ENCODE assay signal across 13 mouse cellular contexts in genomic region chr7:112012621-112013177, GRCm38 (mm10). TPM values are rescaled to one million over a fixed set of nuclear protein-coding genes. Genes with fewer than 3 reads are reported as not detected.
DNase-seq lines count a peak whose midpoint lies in the region; ATAC-seq lines count a peak whose summit lies in the region.
"Had no signal": no experiment of that assay in that cellular context is flagged by ENCODE, and none has a peak within 500 bp of the region (broad histone marks: within the 10 kb centered on the region; RNA-seq: fewer than 3 reads in every experiment).

No protein-coding gene starts in this region.

- H3K27ac ChIP-seq in heart, embryonic 14.5 days (replicated peaks in 1 of 2; ENCODE audit: control insufficient read depth in 1 of 2, insufficient read depth in 1 of 2, low read depth in 2 of 2, low read length in 2 of 2): 0 out of 4 replicates have a peak overlapping the region, but pooled peaks of 1 of the 2 experiments have one; percentile 6
- no peak overlapping the region for H3K27ac ChIP-seq in heart, embryonic 11.5 days (ENCODE audit: low read depth, low read length)
- H3K27ac ChIP-seq: hindbrain, embryonic 15.5 days; midbrain, embryonic 13.5 days had no signal

- H3K27me3 ChIP-seq in heart, embryonic 14.5 days (ENCODE audit: control insufficient read depth, insufficient read depth, low read length): no peaks in the 10 kb centered on the region
- H3K27me3 ChIP-seq in heart, embryonic 11.5 days (ENCODE audit: control insufficient read depth, insufficient read depth, low read length): no peaks in the 10 kb centered on the region
- H3K27me3 ChIP-seq: hindbrain, embryonic 15.5 days; midbrain, embryonic 13.5 days; Patski had no signal

- H3K4me1 ChIP-seq in heart, embryonic 14.5 days (ENCODE audit: control insufficient read depth in 2 of 2, insufficient read depth in 2 of 2, low read length in 2 of 2): peaks cover 2 to 14% of the 10 kb centered on the region in 2 experiments; a peak in 3 of 4 replicates
- H3K4me1 ChIP-seq in heart, embryonic 11.5 days (ENCODE audit: control insufficient read depth, insufficient read depth, low read length): no peaks in the 10 kb centered on the region; the same call in 1 of the 2 replicates
- H3K4me1 ChIP-seq: hindbrain, embryonic 15.5 days; midbrain, embryonic 13.5 days had no signal

- H3K4me3 ChIP-seq in heart, embryonic 14.5 days (ENCODE audit: control insufficient read depth in 1 of 2, insufficient read depth in 1 of 2, low read depth in 1 of 2, low read length in 2 of 2): no peak overlapping the region
- no peak overlapping the region for H3K4me3 ChIP-seq in heart, embryonic 11.5 days (ENCODE audit: low read depth, low read length)
- H3K4me3 ChIP-seq: erythroblast, embryonic 14.5 days; hindbrain, embryonic 15.5 days; midbrain, embryonic 13.5 days had no signal

- ATAC-seq in heart, embryonic 14.5 days (ENCODE audit: insufficient number of reproducible peaks, insufficient read depth, low FRiP score, low read depth): 0 out of 2 replicates have a peak, but pooled peaks have one; percentile 56
- ATAC-seq in heart, embryonic 11.5 days (replicated peaks; ENCODE audit: insufficient number of reproducible peaks, low FRiP score, low TSS enrichment): no peak
- ATAC-seq: liver, postnatal 0 days; midbrain, embryonic 13.5 days; Patski had no signal

- no peaks in the 10 kb centered on the region for H3K36me3 ChIP-seq in heart, embryonic 14.5 days (ENCODE audit: control insufficient read depth, insufficient read depth, low read length)
- no peaks in the 10 kb centered on the region for H3K36me3 ChIP-seq in heart, embryonic 11.5 days (ENCODE audit: control insufficient read depth, insufficient read depth, low read length)
- H3K36me3 ChIP-seq: hindbrain, embryonic 15.5 days; midbrain, embryonic 13.5 days had no signal

- WGBS in heart, embryonic 14.5 days: 62% methylated on average over 6 of the region's 6 CpGs
- 61% methylated on average over 6 of the region's 6 CpGs for WGBS in heart, embryonic 11.5 days (ENCODE audit: insufficient replicate concordance)

- H3K9ac ChIP-seq in heart, embryonic 14.5 days (ENCODE audit: low read length): no peak overlapping the region
- no peak overlapping the region for H3K9ac ChIP-seq in heart, embryonic 11.5 days (ENCODE audit: low read depth, low read length)
- H3K9ac ChIP-seq: hindbrain, embryonic 15.5 days; liver, postnatal 0 days; midbrain, embryonic 13.5 days had no signal

- peak; percentile 23 to 38 for DNase-seq in cerebellum, adult 18-20 months
- DNase-seq in cerebellum, postnatal 4 days (ENCODE audit: low spot score in 2 of 2): no peak
- DNase-seq in cerebellum, postnatal 25 days: peak; percentile 34 to 60
- DNase-seq in lung, postnatal 36 days: peak; percentile 69
- DNase-seq in urinary bladder, adult 2 months (ENCODE audit: low spot score): no peak
- no peak for DNase-seq in adrenal gland, postnatal 4 days (ENCODE audit: low spot score in 2 of 2)
- DNase-seq: liver, postnatal 0 days had no signal

- H3K4me2 ChIP-seq in heart, embryonic 14.5 days (ENCODE audit: low read length): no peak overlapping the region
- H3K4me2 ChIP-seq in heart, embryonic 11.5 days: no peak overlapping the region
- H3K4me2 ChIP-seq: hindbrain, embryonic 15.5 days; midbrain, embryonic 13.5 days had no signal

- no peaks in the 10 kb centered on the region for H3K9me3 ChIP-seq in heart, embryonic 14.5 days (ENCODE audit: control insufficient read depth, low read length)
- no peaks in the 10 kb centered on the region for H3K9me3 ChIP-seq in heart, embryonic 11.5 days (replicated peaks; ENCODE audit: control insufficient read depth, low read length)
- H3K9me3 ChIP-seq: hindbrain, embryonic 15.5 days; midbrain, embryonic 13.5 days had no signal

RNA-seq across cellular contexts. Expression of gene Usp47, which starts 10.6 kb away (rescaled TPM):
- polyA plus RNA-seq in heart, embryonic 14.5 days (2014; fragmentation: Nextera tagmentation; extraction: Ambion mirVana): 77.7 and 79.5 TPM in 2 replicates
- polyA plus RNA-seq in heart, embryonic 11.5 days (2014; fragmentation: Nextera tagmentation; extraction: Ambion mirVana): 76.5 and 92.2 TPM in 2 replicates
- polyA plus RNA-seq in urinary bladder, adult 2 months (2012; rRNA removed): 37.2 and 45.3 TPM in 2 replicates
- 10 to 100 TPM; 80.7 to 82.2 TPM for total RNA-seq in adrenal gland, postnatal 4 days (2021)

Comparison
In these comparisons a context has a peak if more than half of its experiments do, and no peak if none do; other contexts are left out.
1. DNase-seq: peak in cerebellum, adult 18-20 months (2 of 2), cerebellum, postnatal 25 days (2 of 2) and lung, postnatal 36 days (single experiment); none in cerebellum, postnatal 4 days (0 of 2), urinary bladder, adult 2 months (single experiment) and adrenal gland, postnatal 4 days (0 of 2).